Mouse (Mus musculus): ENCODE data around the gene Llgl2. TPM values are rescaled to one million over a fixed set of nuclear protein-coding genes. Genes with fewer than 3 reads are reported as not detected.

The Llgl2 gene
- total RNA-seq, 2 experiments from 2014 or later = 6.3 to 8.1 TPM

GRCm38 (mm10) chr11:115903384-115904230 is 79.8 kb downstream of the Llgl2 start:
- no peak for DNase-seq (ENCODE audit: low spot score)

GRCm38 (mm10) chr11:115904231-115904955 is 80.5 kb downstream of the Llgl2 start:
- no peak for DNase-seq (ENCODE audit: low spot score)

Small RNA genes lying within 50 kb of the gene (microRNA-seq; reads per million reads assigned to microRNA genes)
- gene Mir5621 = 4.8 reads per million, percentile 8 among the genes with 10 or more reads in this experiment

Other genes starting within 250 kb of the Llgl2 start
- gene Mrps7, start 220.1 kb upstream of the Llgl2 start, total RNA-seq (2021) = 10 to 100 TPM; 73.3 to 79.3 TPM
- 10 to 100 TPM; 15.4 to 18.8 TPM for gene Gga3, start 220.0 kb upstream of the Llgl2 start, total RNA-seq (2021)
- gene Mif4gd, start 211.1 kb upstream of the Llgl2 start, total RNA-seq (2021) = 10 to 100 TPM; 42.3 to 45.0 TPM
- 10 to 100 TPM; 38.8 to 44.4 TPM for gene Slc25a19, start 195.8 kb upstream of the Llgl2 start, total RNA-seq (2021)
- gene Grb2, start 115.5 kb upstream of the Llgl2 start, total RNA-seq (2021) = 10 to 100 TPM; 63.9 to 66.6 TPM
- gene Tmem94, start 58.6 kb upstream of the Llgl2 start, total RNA-seq (2021) = 10 to 100 TPM; 85.1 to 88.2 TPM
- gene Caskin2, start 10.4 kb upstream of the Llgl2 start, total RNA-seq (2021) = 10 to 100 TPM; 13.1 to 18.2 TPM
- 1 to 10 TPM; 5.0 to 6.5 TPM for gene Tsen54, start 9.3 kb upstream of the Llgl2 start, total RNA-seq (2021)
- not detected for gene Myo15b, start 34.4 kb downstream of the Llgl2 start, total RNA-seq (2021)
- 1 to 10 TPM in 1 of 2 experiments, under 1 TPM in 1; 0.38 to 1.1 TPM for gene Smim5, start 75.9 kb downstream of the Llgl2 start, total RNA-seq (2021)
- not detected for gene Smim6, start 88.0 kb downstream of the Llgl2 start, total RNA-seq (2021)
- 10 to 100 TPM in 1 of 2 experiments, 1 to 10 TPM in 1; 9.2 to 10.1 TPM for gene Sap30bp, start 109.2 kb downstream of the Llgl2 start, total RNA-seq (2021)
- 1 to 10 TPM; 6.5 to 7.2 TPM for gene Recql5, start 109.4 kb downstream of the Llgl2 start, total RNA-seq (2021)
- 1 to 10 TPM; 3.5 to 5.3 TPM for gene Itgb4, start 150.7 kb downstream of the Llgl2 start, total RNA-seq (2021)
- 1 to 10 TPM; 2.6 to 3.2 TPM for gene Galk1, start 188.7 kb downstream of the Llgl2 start, total RNA-seq (2021)
- 10 to 100 TPM; 49.1 to 71.3 TPM for gene H3f3b, start 203.9 kb downstream of the Llgl2 start, total RNA-seq (2021)
- gene Unk, start 206.3 kb downstream of the Llgl2 start, total RNA-seq (2021) = 1 to 10 TPM; 5.1 to 7.5 TPM

All from gastrocnemius, adult 18-20 months (tissue).